8 mouse cellular contexts compared by ENCODE assay signal in the genomic region with DNA sequence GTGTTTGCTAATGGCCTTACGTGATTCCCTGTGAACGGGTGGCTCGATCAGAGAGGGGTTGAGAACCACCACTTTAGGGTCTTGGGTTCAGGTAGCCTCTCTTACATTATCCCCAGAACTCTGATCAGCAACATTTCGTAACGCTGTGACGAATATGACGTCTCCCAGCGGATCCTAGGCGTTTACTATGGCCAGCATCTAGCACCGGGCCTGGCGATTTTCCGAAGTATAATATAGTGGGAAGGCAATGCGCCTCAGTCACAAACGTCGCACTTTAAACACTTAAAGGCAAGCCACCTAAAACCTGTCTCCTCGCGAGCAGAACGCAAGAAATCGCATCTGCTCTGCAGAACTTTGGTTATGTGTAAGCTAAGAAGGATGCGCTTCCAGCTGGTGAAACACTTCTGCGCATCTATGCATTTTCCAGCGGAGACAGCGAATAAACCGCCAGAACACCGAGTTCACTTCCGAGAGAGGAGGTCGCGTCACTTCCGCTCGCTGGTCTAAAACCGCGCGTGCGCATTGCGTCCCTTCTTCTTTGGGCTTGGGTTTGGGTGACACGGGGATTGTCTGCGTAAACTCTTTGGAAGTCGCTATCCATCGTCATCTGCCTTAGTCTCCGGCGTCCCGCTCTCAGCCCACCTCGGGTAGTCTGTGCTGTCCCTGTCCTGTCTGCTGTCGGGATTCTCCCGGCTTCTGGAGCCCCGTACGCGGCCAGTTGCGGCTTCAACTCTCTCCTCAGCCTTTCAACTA. TPM values are rescaled to one million over a fixed set of nuclear protein-coding genes. Genes with fewer than 3 reads are reported as not detected.
DNase-seq lines count a peak whose midpoint lies in the region; ATAC-seq lines count a peak whose summit lies in the region.

No protein-coding gene starts in this region.

- H3K27ac ChIP-seq in heart, embryonic 10.5 days, result peak overlapping the region; percentile 59
- no peak overlapping the region for H3K27ac ChIP-seq in limb, embryonic 11.5 days (replicated peaks; ENCODE audit: low read depth, low read length)
- H3K27ac ChIP-seq in midbrain, embryonic 14.5 days (replicated peaks; ENCODE audit: low read depth, low read length), result peak overlapping the region; percentile 67

- H3K4me1 ChIP-seq in heart, embryonic 10.5 days, result no peaks in the 10 kb centered on the region
- no peaks in the 10 kb centered on the region for H3K4me1 ChIP-seq in limb, embryonic 11.5 days (ENCODE audit: control insufficient read depth, insufficient read depth, low read length)
- no peaks in the 10 kb centered on the region for H3K4me1 ChIP-seq in midbrain, embryonic 14.5 days (ENCODE audit: control insufficient read depth, insufficient read depth, low read length)

- peak overlapping the region; percentile 56 for H3K4me3 ChIP-seq in heart, embryonic 10.5 days
- peak overlapping the region; percentile 23; the same call in 1 of the 2 replicates for H3K4me3 ChIP-seq in limb, embryonic 11.5 days (ENCODE audit: low read depth, low read length)
- peak overlapping the region; percentile 30 for H3K4me3 ChIP-seq in midbrain, embryonic 14.5 days (replicated peaks; ENCODE audit: low read depth, low read length)

- no peaks in the 10 kb centered on the region for H3K36me3 ChIP-seq in heart, embryonic 10.5 days
- H3K36me3 ChIP-seq in limb, embryonic 11.5 days (ENCODE audit: control insufficient read depth, insufficient read depth, low read length), result no peaks in the 10 kb centered on the region
- H3K36me3 ChIP-seq in midbrain, embryonic 14.5 days (ENCODE audit: control insufficient read depth, insufficient read depth, low read length), result no peaks in the 10 kb centered on the region

- H3K4me2 ChIP-seq in limb, embryonic 11.5 days (ENCODE audit: low read depth, severe bottlenecking), result peak overlapping the region; percentile 39
- peak overlapping the region; percentile 56 for H3K4me2 ChIP-seq in midbrain, embryonic 14.5 days (ENCODE audit: low read length)

- ATAC-seq in limb, embryonic 11.5 days (ENCODE audit: insufficient number of reproducible peaks, low FRiP score, low TSS enrichment, low read depth), result 0 out of 2 replicates have a peak, but pooled peaks have one; percentile 65
- peak; percentile 75 for ATAC-seq in midbrain, embryonic 14.5 days (ENCODE audit: low FRiP score, low TSS enrichment)

- intact Hi-C loops in heart, postnatal 25 days (cut with DNase I), result no loop called here

- no peaks in the 10 kb centered on the region for H3K27me3 ChIP-seq in heart, embryonic 10.5 days (ENCODE audit: insufficient read depth, poor library complexity, severe bottlenecking)
- no peaks in the 10 kb centered on the region for H3K27me3 ChIP-seq in limb, embryonic 11.5 days (ENCODE audit: control insufficient read depth, insufficient read depth, low read length)
- H3K27me3 ChIP-seq in midbrain, embryonic 14.5 days (ENCODE audit: control insufficient read depth, insufficient read depth, low read length), result no peaks in the 10 kb centered on the region

- 36% methylated on average over 49 of the region's 49 CpGs for WGBS in heart, embryonic 10.5 days
- WGBS in limb, embryonic 11.5 days, result 37% methylated on average over 49 of the region's 49 CpGs
- 39% methylated on average over 49 of the region's 49 CpGs for WGBS in midbrain, embryonic 14.5 days

- peak; percentile 67 for DNase-seq in heart, adult 11 months
- no peak for DNase-seq in heart, postnatal 25 days (ENCODE audit: low spot score)
- DNase-seq in embryo, embryonic 11 days, result peak; percentile 88
- DNase-seq in heart, embryonic 10.5 days (ENCODE audit: low spot score), result peak; percentile 85
- peak; percentile 35 for DNase-seq in kidney, adult 9 months
- DNase-seq in limb, embryonic 11.5 days (ENCODE audit: low spot score), result peak; percentile 87
- DNase-seq in midbrain, embryonic 14.5 days, result peak; percentile 95
- peak; percentile 56 for DNase-seq in telencephalon, adult 2 months (ENCODE audit: low read depth, low spot score)

- H3K9me3 ChIP-seq in heart, embryonic 10.5 days, result no peaks in the 10 kb centered on the region
- H3K9me3 ChIP-seq in limb, embryonic 11.5 days (ENCODE audit: control insufficient read depth, low read length), result no peaks in the 10 kb centered on the region
- no peaks in the 10 kb centered on the region for H3K9me3 ChIP-seq in midbrain, embryonic 14.5 days (ENCODE audit: control insufficient read depth, low read length)

- 0 out of 2 replicates have a peak overlapping the region, but pooled peaks have one; percentile 12 for H3K9ac ChIP-seq in limb, embryonic 11.5 days (ENCODE audit: low read length)
- no peak overlapping the region for H3K9ac ChIP-seq in midbrain, embryonic 14.5 days (replicated peaks; ENCODE audit: low read length)

RNA-seq across cellular contexts. Expression of gene Smarcal1, which starts 57.8 kb away (rescaled TPM):
- total RNA-seq in heart, postnatal 25 days (2021), result 10 to 100 TPM; 24.7 to 28.3 TPM
- 19.5 and 20.9 TPM in 2 replicates for polyA plus RNA-seq in heart, embryonic 10.5 days (2016; fragmentation: Nextera tagmentation; extraction: Ambion mirVana)
- 37.1 and 37.4 TPM in 2 replicates for polyA plus RNA-seq in limb, embryonic 11.5 days (2014; fragmentation: Nextera tagmentation; extraction: Ambion mirVana)
- 25.1 and 35.9 TPM in 2 replicates for polyA plus RNA-seq in midbrain, embryonic 14.5 days (2014; fragmentation: Nextera tagmentation; extraction: Ambion mirVana)

RNA-seq across cellular contexts. Expression of gene Ankar, which starts 59.5 kb away (rescaled TPM):
- not detected for total RNA-seq in heart, postnatal 25 days (2021)
- polyA plus RNA-seq in heart, embryonic 10.5 days (2016; fragmentation: Nextera tagmentation; extraction: Ambion mirVana), result not detected in 2 replicates
- not detected in 2 replicates for polyA plus RNA-seq in limb, embryonic 11.5 days (2014; fragmentation: Nextera tagmentation; extraction: Ambion mirVana)
- not detected in 2 replicates for polyA plus RNA-seq in midbrain, embryonic 14.5 days (2014; fragmentation: Nextera tagmentation; extraction: Ambion mirVana)
